Comparison of ENCODE assay signal across 8 mouse cellular contexts in genomic region chr1:74950576-74951490, GRCm38 (mm10). TPM values are rescaled to one million over a fixed set of nuclear protein-coding genes. Genes with fewer than 3 reads are reported as not detected.
A peak's percentile ranks its signal among the peaks of the same experiment; 100 is the strongest.
DNase-seq lines count a peak whose midpoint lies in the region; ATAC-seq lines count a peak whose summit lies in the region.

No protein-coding gene starts in this region.

- peak overlapping the region; percentile 79 for H3K4me2 ChIP-seq in heart, embryonic 13.5 days
- H3K4me2 ChIP-seq in embryonic facial prominence, embryonic 13.5 days = peak overlapping the region; percentile 69
- peak overlapping the region; percentile 55 for H3K4me2 ChIP-seq in midbrain, embryonic 15.5 days

- no peaks in the 10 kb centered on the region for H3K36me3 ChIP-seq in heart, embryonic 13.5 days
- H3K36me3 ChIP-seq in embryonic facial prominence, embryonic 13.5 days = no peaks in the 10 kb centered on the region
- no peaks in the 10 kb centered on the region for H3K36me3 ChIP-seq in midbrain, embryonic 15.5 days (replicated peaks)

- no peak for DNase-seq in heart, postnatal 25 days (ENCODE audit: low spot score)
- peak; percentile 50 for DNase-seq in kidney, adult 9 months
- no peak for DNase-seq in right cerebral cortex, adult 2 months (ENCODE audit: low spot score in 2 of 2)
- no peak for DNase-seq in natural killer cell, adult 2 months (ENCODE audit: low spot score in 2 of 2)
- no peak for DNase-seq in left cerebral cortex, adult 9 months (ENCODE audit: low spot score in 2 of 2)

- H3K4me1 ChIP-seq in heart, embryonic 13.5 days = peaks cover 41% of the 10 kb centered on the region
- H3K4me1 ChIP-seq in embryonic facial prominence, embryonic 13.5 days = peaks cover 36% of the 10 kb centered on the region
- peaks cover 43% of the 10 kb centered on the region for H3K4me1 ChIP-seq in midbrain, embryonic 15.5 days

- no peak for ATAC-seq in heart, embryonic 13.5 days (ENCODE audit: extremely low read depth, insufficient number of reproducible peaks, low FRiP score, low TSS enrichment)
- ATAC-seq in embryonic facial prominence, embryonic 13.5 days (ENCODE audit: insufficient number of reproducible peaks, insufficient read depth, low FRiP score, low TSS enrichment, low read depth) = no peak
- no peak for ATAC-seq in midbrain, embryonic 15.5 days (replicated peaks)

- H3K27me3 ChIP-seq in heart, embryonic 13.5 days (replicated peaks) = peaks cover 99% of the 10 kb centered on the region
- H3K27me3 ChIP-seq in embryonic facial prominence, embryonic 13.5 days = peaks cover 99% of the 10 kb centered on the region
- H3K27me3 ChIP-seq in midbrain, embryonic 15.5 days (replicated peaks) = peaks cover 90% of the 10 kb centered on the region

- H3K4me3 ChIP-seq in heart, embryonic 13.5 days = peak overlapping the region; percentile 53
- peak overlapping the region; percentile 43 for H3K4me3 ChIP-seq in embryonic facial prominence, embryonic 13.5 days
- peak overlapping the region; percentile 36 for H3K4me3 ChIP-seq in midbrain, embryonic 15.5 days

- no peaks in the 10 kb centered on the region for H3K9me3 ChIP-seq in heart, embryonic 13.5 days
- H3K9me3 ChIP-seq in embryonic facial prominence, embryonic 13.5 days = no peaks in the 10 kb centered on the region
- no peaks in the 10 kb centered on the region for H3K9me3 ChIP-seq in midbrain, embryonic 15.5 days

- H3K27ac ChIP-seq in heart, embryonic 13.5 days (replicated peaks) = no peak overlapping the region
- no peak overlapping the region for H3K27ac ChIP-seq in embryonic facial prominence, embryonic 13.5 days
- no peak overlapping the region for H3K27ac ChIP-seq in midbrain, embryonic 15.5 days

- 2% methylated on average over 81 of the region's 84 CpGs for WGBS in heart, embryonic 13.5 days
- under 1% methylated on average over 83 of the region's 84 CpGs for WGBS in embryonic facial prominence, embryonic 13.5 days
- WGBS in midbrain, embryonic 15.5 days = under 1% methylated on average over 81 of the region's 84 CpGs

- peak overlapping the region; percentile 41; the same call in 1 of the 2 replicates for H3K9ac ChIP-seq in heart, embryonic 13.5 days
- H3K9ac ChIP-seq in embryonic facial prominence, embryonic 13.5 days = peak overlapping the region; percentile 44
- 0 out of 2 replicates have a peak overlapping the region, but pooled peaks have one; percentile 13 for H3K9ac ChIP-seq in midbrain, embryonic 15.5 days

- intact Hi-C loops in heart, postnatal 25 days (cut with DNase I) = no loop called here

RNA-seq across cellular contexts. Expression of gene Ihh, which starts 0.6 kb away (rescaled TPM):
- polyA plus RNA-seq in heart, embryonic 13.5 days (2015; fragmentation: Nextera tagmentation; extraction: Ambion mirVana) = 0.05 and 0.31 TPM in 2 replicates
- total RNA-seq in heart, postnatal 25 days (2021) = under 1 TPM in 1 of 2 experiments, not detected in 1; 0.11 TPM
- 0.83 and 0.89 TPM in 2 replicates for polyA plus RNA-seq in embryonic facial prominence, embryonic 13.5 days (2015; fragmentation: Nextera tagmentation; extraction: Ambion mirVana)
- polyA plus RNA-seq in midbrain, embryonic 15.5 days (2015; fragmentation: Nextera tagmentation; extraction: Ambion mirVana) = 0.10 and 0.11 TPM in 2 replicates

RNA-seq across cellular contexts. Expression of gene Cfap65, which starts 15.4 kb away (rescaled TPM):
- not detected in 2 replicates for polyA plus RNA-seq in heart, embryonic 13.5 days (2015; fragmentation: Nextera tagmentation; extraction: Ambion mirVana)
- total RNA-seq in heart, postnatal 25 days (2021) = not detected
- 0.07 TPM in 1 of 2 replicates, not detected in the other for polyA plus RNA-seq in embryonic facial prominence, embryonic 13.5 days (2015; fragmentation: Nextera tagmentation; extraction: Ambion mirVana)
- polyA plus RNA-seq in midbrain, embryonic 15.5 days (2015; fragmentation: Nextera tagmentation; extraction: Ambion mirVana) = 0.90 and 0.93 TPM in 2 replicates

RNA-seq across cellular contexts. Expression of gene Cryba2, which starts 57.9 kb away (rescaled TPM):
- not detected in 2 replicates for polyA plus RNA-seq in heart, embryonic 13.5 days (2015; fragmentation: Nextera tagmentation; extraction: Ambion mirVana)
- not detected for total RNA-seq in heart, postnatal 25 days (2021)
- not detected in 2 replicates for polyA plus RNA-seq in embryonic facial prominence, embryonic 13.5 days (2015; fragmentation: Nextera tagmentation; extraction: Ambion mirVana)
- 0.38 and 0.72 TPM in 2 replicates for polyA plus RNA-seq in midbrain, embryonic 15.5 days (2015; fragmentation: Nextera tagmentation; extraction: Ambion mirVana)
